Mouse (Mus musculus) gastrocnemius, postnatal 4 days (tissue): ENCODE measurements at regions not wholly inside any gene's neighbourhood (a gene's known extent, or its start where the extent isn't known, plus 50 kb on each side); places are given as distances from the start of the nearest gene placed in this dataset.
A peak's percentile ranks its signal among the peaks of the same experiment; 100 is the strongest.

Experiments
- DNase-seq, 2 experiments: peaks; one replicate each; pipeline ENCODE4 v3.0.0; 2021 to 2022; ENCODE audit warnings: low spot score in 2 of 2, mixed read lengths in 2 of 2

DNA sequence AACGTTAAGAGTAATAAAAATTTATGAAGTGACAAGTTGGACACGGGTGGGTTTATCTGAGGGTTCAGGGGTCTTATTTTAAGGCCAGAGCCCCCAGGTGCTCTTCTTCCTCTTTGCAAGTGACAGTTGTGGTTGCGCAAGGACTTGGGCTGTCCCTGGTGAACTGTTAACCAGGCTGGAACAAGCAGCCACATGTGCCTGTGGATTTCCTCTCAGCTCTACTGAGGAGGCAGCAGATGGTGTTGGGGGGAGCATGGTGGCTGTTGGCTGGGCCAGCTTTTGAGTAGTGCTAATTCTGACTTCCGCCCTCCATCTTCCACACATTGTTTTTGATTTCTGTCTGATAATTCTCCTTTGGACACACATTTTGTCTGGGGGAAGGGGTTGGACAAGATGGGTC, 227.9 kb upstream of the Tbc1d5 start:
- no peak for DNase-seq

DNA sequence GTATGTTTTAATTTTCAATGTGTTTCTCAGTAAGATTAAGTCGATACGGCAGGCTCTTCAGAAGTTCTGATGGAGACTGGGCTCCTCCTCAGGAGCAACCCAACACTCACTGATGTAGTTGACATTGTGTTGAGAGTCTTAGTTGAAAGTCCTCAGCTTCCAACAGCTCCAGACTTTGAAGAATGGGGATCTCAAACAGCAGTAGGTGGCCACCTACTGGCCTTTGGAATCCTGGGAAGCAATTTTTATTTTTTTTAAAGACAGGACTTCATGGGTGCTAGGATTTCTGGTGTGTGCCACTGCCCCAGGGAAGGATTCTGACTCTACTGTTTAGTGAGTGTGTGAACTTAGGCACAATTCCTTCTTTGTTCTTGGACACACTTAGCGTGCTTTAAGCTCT, 225.9 kb upstream of the Tbc1d5 start:
- no peak for DNase-seq

GRCm38 (mm10) chr17:51397973-51398372, 218.8 kb upstream of the Tbc1d5 start:
- no peak for DNase-seq

- peak; percentile 16 to 36 for DNase-seq
Observed at GRCm38 (mm10) chr17:51393771-51394221, 214.6 kb upstream of the Tbc1d5 start.

- DNase-seq = no peak
Observed at GRCm38 (mm10) chr17:51391871-51392270, 212.7 kb upstream of the Tbc1d5 start.

GRCm38 (mm10) chr17:51382552-51382951, 203.4 kb upstream of the Tbc1d5 start:
- DNase-seq = no peak

DNA sequence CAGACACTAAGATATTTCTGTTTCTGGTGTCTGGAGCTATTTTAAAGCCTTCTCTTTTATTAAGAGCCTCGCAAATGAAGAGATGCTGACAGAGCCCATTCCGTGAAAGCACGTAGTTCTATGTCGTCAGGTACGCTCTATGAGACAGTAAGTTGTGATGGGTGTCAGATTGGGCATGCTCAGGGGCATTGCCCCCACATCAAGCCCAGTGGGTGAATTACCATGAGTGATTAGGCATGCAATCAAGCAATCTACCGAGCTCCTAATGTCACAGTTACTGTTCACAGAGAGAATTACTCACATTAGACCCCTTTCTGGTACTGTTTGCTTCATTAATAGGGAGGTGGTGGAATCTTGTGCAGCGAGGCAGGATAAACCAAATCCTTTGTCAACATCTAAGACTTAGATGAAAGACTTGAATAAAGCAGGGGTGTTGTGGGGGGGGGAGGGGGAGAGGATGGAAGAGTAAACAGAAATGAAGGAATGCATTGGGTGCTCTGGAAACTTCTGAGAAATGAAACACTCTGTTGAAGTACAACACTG, 192.9 kb upstream of the Tbc1d5 start:
- DNase-seq = no peak

GRCm38 (mm10) chr17:51370990-51371389, 191.8 kb upstream of the Tbc1d5 start:
- DNase-seq = no peak

GRCm38 (mm10) chr17:51370085-51370484, 190.9 kb upstream of the Tbc1d5 start:
- DNase-seq = no peak

DNA sequence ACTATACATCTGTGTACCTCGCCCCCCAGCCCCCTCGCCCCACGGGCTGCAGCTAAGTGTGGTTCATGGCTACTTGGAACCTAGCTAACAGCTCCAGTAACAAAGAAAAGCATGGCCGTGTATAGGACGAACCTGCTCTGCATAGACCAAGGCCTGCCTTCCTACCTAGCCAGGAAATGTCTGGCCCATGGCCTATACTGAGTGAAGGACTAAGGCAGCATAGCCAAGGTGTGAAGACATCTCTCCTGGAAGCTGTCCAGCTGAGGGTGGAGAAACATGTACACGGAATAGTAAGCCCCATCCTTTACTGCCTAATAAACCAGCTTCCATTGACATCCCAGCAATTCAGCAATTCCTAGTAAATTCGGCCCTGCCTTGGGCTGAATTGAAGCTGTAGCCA, 183.6 kb upstream of the Tbc1d5 start:
- DNase-seq = no peak

GRCm38 (mm10) chr17:51362271-51362670, 183.1 kb upstream of the Tbc1d5 start:
- no peak for DNase-seq

DNA sequence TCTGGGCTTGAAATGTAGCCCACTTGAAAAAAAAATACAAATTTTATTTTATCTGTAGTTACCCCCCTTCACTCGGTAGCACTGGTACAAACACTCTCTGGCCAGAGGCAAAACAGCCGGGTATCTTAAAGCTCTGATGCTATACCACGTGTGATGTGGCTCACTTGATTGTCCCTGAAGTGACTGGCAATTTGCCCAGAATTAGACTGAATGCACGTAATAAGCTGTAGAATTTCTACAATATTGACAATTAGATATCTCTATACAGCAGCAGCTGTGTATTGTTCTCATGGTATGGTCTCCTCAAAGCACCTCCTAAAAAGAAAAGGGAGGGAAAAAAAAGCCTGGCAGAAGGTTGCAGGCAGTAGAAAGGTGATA, 179.2 kb upstream of the Tbc1d5 start:
- no peak for DNase-seq

- DNase-seq = no peak
Observed at GRCm38 (mm10) chr17:51357690-51358361, 178.7 kb upstream of the Tbc1d5 start.

GRCm38 (mm10) chr17:51356447-51356846, 177.3 kb upstream of the Tbc1d5 start:
- no peak for DNase-seq

- DNase-seq = no peak
Observed at GRCm38 (mm10) chr17:51321868-51322267, 142.7 kb upstream of the Tbc1d5 start.

GRCm38 (mm10) chr17:51321025-51321424, 141.9 kb upstream of the Tbc1d5 start:
- DNase-seq = no peak

DNA sequence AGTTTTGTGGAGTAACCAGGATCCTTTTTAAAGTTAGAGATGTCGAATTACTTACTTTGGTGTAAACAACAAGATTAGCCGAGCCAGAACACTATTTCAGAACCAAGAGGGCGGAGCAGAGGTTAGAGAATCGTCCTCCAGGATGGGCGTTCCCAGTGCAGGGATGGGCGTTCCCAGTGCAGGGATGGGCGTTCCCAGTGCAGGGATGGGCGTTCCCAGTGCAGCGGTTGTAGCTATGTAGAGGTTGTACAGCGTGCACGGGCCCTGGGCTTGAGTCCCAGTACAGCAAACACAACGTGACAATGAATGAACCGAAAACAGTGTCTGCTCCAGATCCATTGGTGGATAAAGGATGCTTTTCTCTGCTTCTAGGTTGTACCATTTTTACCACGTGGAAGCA, 125.8 kb upstream of the Tbc1d5 start:
- DNase-seq = no peak

GRCm38 (mm10) chr17:51290741-51291140, 111.6 kb upstream of the Tbc1d5 start:
- DNase-seq = no peak

GRCm38 (mm10) chr17:51288751-51289150, 109.6 kb upstream of the Tbc1d5 start:
- DNase-seq = peak in 1 of 2 experiments; percentile 21

DNA sequence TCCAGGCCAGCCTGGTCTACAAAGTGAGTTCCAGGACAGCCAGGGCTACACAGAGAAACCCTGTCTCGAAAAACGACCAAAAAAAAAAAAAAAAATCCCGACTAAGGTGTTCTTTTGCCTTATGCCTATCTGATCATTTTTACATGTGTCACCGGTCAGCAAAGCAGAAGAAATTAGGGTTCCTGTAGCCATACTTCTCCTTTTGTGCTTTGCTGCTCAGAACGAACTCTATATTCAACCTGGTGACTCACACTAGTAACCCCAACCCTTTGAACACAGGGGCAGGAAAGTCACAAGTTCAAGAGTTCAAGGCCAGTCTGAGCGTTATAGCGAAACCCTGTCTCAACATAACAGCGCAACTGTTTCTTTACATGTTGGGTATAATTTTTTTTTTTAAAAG, 108.7 kb upstream of the Tbc1d5 start:
- no peak for DNase-seq

GRCm38 (mm10) chr17:51285362-51285761, 106.2 kb upstream of the Tbc1d5 start:
- no peak for DNase-seq

DNA sequence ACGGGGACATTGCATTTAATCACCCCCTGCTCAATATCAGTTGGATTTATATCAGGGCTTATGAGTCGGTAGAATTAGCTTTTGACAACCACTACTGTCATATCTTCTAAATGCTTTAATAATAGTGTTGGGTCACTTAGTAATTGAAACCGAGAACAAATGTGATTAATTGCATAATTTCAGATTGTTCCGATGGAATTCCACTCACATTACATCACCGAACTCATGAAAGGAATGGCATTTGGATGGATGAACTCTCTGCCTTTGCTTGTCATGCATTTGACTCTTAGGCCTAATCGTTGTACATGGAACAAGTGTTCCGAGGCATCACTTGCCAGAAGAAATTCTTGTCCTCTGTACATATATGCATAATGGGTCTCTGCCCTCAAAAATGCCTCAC, 99.6 kb upstream of the Tbc1d5 start:
- DNase-seq = no peak

DNA sequence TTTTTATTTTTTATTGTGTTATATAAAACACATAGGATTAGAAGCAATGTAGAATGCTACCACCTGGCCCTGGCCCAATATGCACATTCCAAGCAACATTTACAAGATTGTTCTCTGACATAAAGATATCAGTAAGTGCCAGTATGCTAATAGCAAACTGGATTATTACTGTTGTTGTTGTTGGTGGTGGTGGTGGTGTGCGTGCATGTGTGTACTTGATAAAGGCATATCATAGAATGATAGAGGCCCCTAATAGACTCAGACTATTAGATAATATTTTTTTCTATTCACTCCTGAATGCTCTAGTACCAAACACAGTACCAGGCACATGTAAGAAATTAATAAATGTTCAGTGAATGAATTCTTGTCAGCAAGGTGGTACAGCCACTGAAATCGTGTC, 98.9 kb upstream of the Tbc1d5 start:
- no peak for DNase-seq
